ENCODE assay signal across 9 mouse cellular contexts in the genomic region with DNA sequence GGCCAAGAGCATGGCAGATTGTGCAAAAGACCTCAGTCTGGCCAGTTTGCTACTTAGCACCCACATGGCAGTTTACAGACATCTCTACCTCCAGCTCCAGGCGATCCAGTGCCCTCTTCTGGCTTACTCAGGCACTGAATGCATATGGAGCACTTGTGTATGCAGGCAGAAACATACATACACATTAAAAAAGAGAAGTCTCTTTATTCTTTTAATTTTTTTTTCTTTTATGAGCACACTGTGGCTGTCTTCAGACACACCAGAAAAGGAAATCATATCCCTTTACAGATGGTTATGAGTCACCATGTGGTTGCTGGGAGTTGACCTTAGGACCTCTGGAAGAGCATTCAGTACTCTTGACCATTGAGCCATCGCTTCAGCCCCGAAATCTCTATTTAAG. TPM values are rescaled to one million over a fixed set of nuclear protein-coding genes. Genes with fewer than 3 reads are reported as not detected.
DNase-seq lines count a peak whose midpoint lies in the region; ATAC-seq and TF ChIP-seq lines count a peak whose summit lies in the region.
"Had no signal": no experiment of that assay in that cellular context is flagged by ENCODE, and none has a peak within 500 bp of the region (broad histone marks: within the 10 kb centered on the region; RNA-seq: fewer than 3 reads in every experiment).

No protein-coding gene starts in this region.

- H3K36me3 ChIP-seq in G1E (replicated peaks) = peaks cover 66% of the 10 kb centered on the region
- H3K36me3 ChIP-seq in midbrain, postnatal 0 days (ENCODE audit: insufficient read depth, low read length) = no peaks in the 10 kb centered on the region

- H3K27ac ChIP-seq in layer of hippocampus, adult 2 months = peak overlapping the region; percentile 1; the same call in 1 of the 2 replicates
- no peak overlapping the region for H3K27ac ChIP-seq in midbrain, postnatal 0 days (ENCODE audit: low read depth, low read length)
- H3K27ac ChIP-seq: heart, embryonic 15.5 days; neural tube, embryonic 13.5 days had no signal

- peak; percentile 80 for TF ChIP-seq CTCF in layer of hippocampus, adult 2 months (conservative IDR thresholded peaks at IDR 0.05)
- peak; percentile 19; the same call in 1 of the 2 replicates for TF ChIP-seq CTCF in G1E (IDR thresholded peaks at IDR 0.05; ENCODE audit: low read depth, low read length)
- peak; percentile 63 for TF ChIP-seq CTCF in midbrain, postnatal 0 days (IDR thresholded peaks at IDR 0.05)

- no peak for DNase-seq in layer of hippocampus, adult 2 months (ENCODE audit: low spot score in 2 of 2)
- DNase-seq in layer of hippocampus, postnatal 36 days = no peak
- DNase-seq in G1E (ENCODE audit: low spot score) = no peak
- peak; percentile 37 for DNase-seq in c-Kit-positive CD71-negative TER-119-negative erythroid progenitor cells, embryonic 14.5 days (ENCODE audit: low read depth)
- DNase-seq in heart, postnatal 36 days = peak; percentile 30 to 46
- DNase-seq in midbrain, postnatal 0 days (ENCODE audit: low spot score) = peak; percentile 28
- no peak for DNase-seq in frontal cortex, postnatal 36 days (ENCODE audit: low spot score in 2 of 2)

- no peaks in the 10 kb centered on the region for H3K9me3 ChIP-seq in G1E (replicated peaks)
- H3K9me3 ChIP-seq in midbrain, postnatal 0 days (ENCODE audit: low read length) = no peaks in the 10 kb centered on the region
- H3K9me3 ChIP-seq: heart, embryonic 15.5 days; neural tube, embryonic 13.5 days had no signal

- peak overlapping the region; percentile 18; the same call in 1 of the 2 replicates for H3K4me2 ChIP-seq in midbrain, postnatal 0 days (ENCODE audit: low read depth, low read length, poor library complexity, severe bottlenecking)
- H3K4me2 ChIP-seq: heart, embryonic 15.5 days; neural tube, embryonic 13.5 days had no signal

- no peaks in the 10 kb centered on the region for H3K27me3 ChIP-seq in G1E (ENCODE audit: insufficient read depth, low read length)
- H3K27me3 ChIP-seq in midbrain, postnatal 0 days (ENCODE audit: insufficient read depth, low read length) = no peaks in the 10 kb centered on the region
- H3K27me3 ChIP-seq: heart, embryonic 15.5 days; neural tube, embryonic 13.5 days had no signal

- peak; percentile 45; the same call in 1 of the 2 replicates for ATAC-seq in G1E (ENCODE audit: extremely low read depth, insufficient number of reproducible peaks, low FRiP score, poor library complexity, severe bottlenecking)
- ATAC-seq in midbrain, postnatal 0 days (ENCODE audit: low FRiP score) = no peak

- H3K9ac ChIP-seq in midbrain, postnatal 0 days (replicated peaks; ENCODE audit: low read length, poor library complexity, severe bottlenecking) = no peak overlapping the region
- H3K9ac ChIP-seq: heart, embryonic 15.5 days; neural tube, embryonic 13.5 days had no signal

- peaks cover 27% of the 10 kb centered on the region for H3K4me1 ChIP-seq in G1E (ENCODE audit: insufficient read depth, low read depth, low read length)
- H3K4me1 ChIP-seq in midbrain, postnatal 0 days (ENCODE audit: insufficient read depth, low read length) = no peaks in the 10 kb centered on the region; the same call in 1 of the 2 replicates

- WGBS in midbrain, postnatal 0 days = 81% methylated on average over 3 of the region's 3 CpGs

- no peak overlapping the region; the same call in 1 of the 2 replicates for H3K4me3 ChIP-seq in layer of hippocampus, adult 2 months
- H3K4me3 ChIP-seq in G1E (ENCODE audit: low read depth, low read length) = no peak overlapping the region
- H3K4me3 ChIP-seq in midbrain, postnatal 0 days (ENCODE audit: low read depth, low read length) = no peak overlapping the region
- H3K4me3 ChIP-seq: heart, embryonic 15.5 days; neural tube, embryonic 13.5 days had no signal

- intact Hi-C loops in heart, postnatal 36 days (cut with DNase I) = no loop called here

RNA-seq across cellular contexts. Expression of a gene that starts 35.3 kb away (rescaled TPM):
- 10 to 100 TPM; 37.3 to 40.2 TPM for total RNA-seq in layer of hippocampus, adult 2 months (2021)
- 10 to 100 TPM; 41.7 to 44.2 TPM for total RNA-seq in layer of hippocampus, postnatal 36 days (2021)
- total RNA-seq in G1E (2014; fragmentation: Nextera tagmentation) (55.4 and 57.4 TPM in 2 replicates), G1E (2017) (44.5 and 57.5 TPM in 2 replicates)
- polyA plus RNA-seq in G1E (2012) = 11.7 and 12.4 TPM in 2 replicates
- 10 to 100 TPM; 14.3 to 17.0 TPM for total RNA-seq in heart, postnatal 36 days (2021)
- 11.0 and 11.1 TPM in 2 replicates for total RNA-seq in midbrain, postnatal 0 days (2014; rRNA removed)
- 40.0 and 43.4 TPM in 2 replicates for polyA plus RNA-seq in midbrain, postnatal 0 days (2015; fragmentation: Nextera tagmentation; extraction: Ambion mirVana)

Comparison
In these comparisons a context has a peak if more than half of its experiments do, and no peak if none do; other contexts are left out.
1. DNase-seq: peak in c-Kit-positive CD71-negative TER-119-negative erythroid progenitor cells, embryonic 14.5 days (single experiment), heart, postnatal 36 days (2 of 2) and midbrain, postnatal 0 days (single experiment); none in layer of hippocampus, adult 2 months (0 of 2), layer of hippocampus, postnatal 36 days (0 of 2), G1E (single experiment) and frontal cortex, postnatal 36 days (0 of 2).
2. CTCF ChIP-seq: peak in every context shown above with its lines; median percentile 80 in layer of hippocampus, adult 2 months; 63 in midbrain, postnatal 0 days; 19 in G1E.